Mouse (Mus musculus) ES-Bruce4 (cell line): Measurements from ENCODE around the gene Zpbp2. TPM values are rescaled to one million over a fixed set of nuclear protein-coding genes. Genes with fewer than 3 reads are reported as not detected.

Source experiments
- H3K27ac ChIP-seq: 2 replicates; pipeline ENCODE4 v1.5.1; 2012; ENCODE audit warnings: low read length, inconsistent platforms; ENCODE audit not compliant: insufficient read depth
- H3K27me3 ChIP-seq: 2 replicates; pipeline ENCODE4 v1.6.1; 2012; ENCODE audit warnings: mild to moderate bottlenecking, low read length, inconsistent platforms; ENCODE audit not compliant: control insufficient read depth, poor library complexity, insufficient read depth, severe bottlenecking
- H3K36me3 ChIP-seq: 2 replicates; pipeline ENCODE4 v1.6.1; 2012; ENCODE audit warnings: inconsistent platforms, mild to moderate bottlenecking, low read length, moderate library complexity; ENCODE audit not compliant: control insufficient read depth, poor library complexity, insufficient read depth, severe bottlenecking
- H3K4me1 ChIP-seq: one replicate; pipeline ENCODE4 v1.8.1; 2011; ENCODE audit warnings: low read length; ENCODE audit not compliant: control insufficient read depth, insufficient read depth
- H3K4me3 ChIP-seq: 2 replicates; pipeline ENCODE4 v1.5.1; 2011; ENCODE audit warnings: low read depth, mild to moderate bottlenecking, low read length
- H3K9ac ChIP-seq: 2 replicates; pipeline ENCODE4 v1.6.1; 2012; ENCODE audit warnings: low read depth, mild to moderate bottlenecking, inconsistent platforms; ENCODE audit not compliant: poor library complexity, severe bottlenecking
- H3K9me3 ChIP-seq: replicated peaks from 2 replicates; pipeline ENCODE4 v1.6.1; 2012; ENCODE audit warnings: mild to moderate bottlenecking, low read length, inconsistent platforms; ENCODE audit not compliant: control insufficient read depth, poor library complexity, insufficient read depth, severe bottlenecking
- CTCF ChIP-seq: IDR thresholded peaks from one replicate; pipeline ENCODE4 v1.8.1; 2011; ENCODE audit warnings: low read depth, low read length
- EP300 ChIP-seq: IDR thresholded peaks from 2 replicates; pipeline ENCODE4 v1.6.1; 2011; ENCODE audit warnings: low read depth, low read length; ENCODE audit not compliant: insufficient read depth
- POLR2A ChIP-seq: IDR thresholded peaks from one replicate; pipeline ENCODE4 v1.8.1; 2011; ENCODE audit warnings: low read length; ENCODE audit not compliant: insufficient read depth
- polyA plus RNA-seq: library from polyadenylated mRNA; stranded (reverse); fragments of >200 nt; gene quantifications from 2 replicates; pipeline ENCODE4 v1.2.4, GENCODE M21; 2011; ENCODE audit warnings: low read depth; ENCODE audit not compliant: missing spikeins, insufficient read depth, insufficient read length

Gene Zpbp2
- polyA plus RNA-seq, 1 experiment, result not detected

DNA sequence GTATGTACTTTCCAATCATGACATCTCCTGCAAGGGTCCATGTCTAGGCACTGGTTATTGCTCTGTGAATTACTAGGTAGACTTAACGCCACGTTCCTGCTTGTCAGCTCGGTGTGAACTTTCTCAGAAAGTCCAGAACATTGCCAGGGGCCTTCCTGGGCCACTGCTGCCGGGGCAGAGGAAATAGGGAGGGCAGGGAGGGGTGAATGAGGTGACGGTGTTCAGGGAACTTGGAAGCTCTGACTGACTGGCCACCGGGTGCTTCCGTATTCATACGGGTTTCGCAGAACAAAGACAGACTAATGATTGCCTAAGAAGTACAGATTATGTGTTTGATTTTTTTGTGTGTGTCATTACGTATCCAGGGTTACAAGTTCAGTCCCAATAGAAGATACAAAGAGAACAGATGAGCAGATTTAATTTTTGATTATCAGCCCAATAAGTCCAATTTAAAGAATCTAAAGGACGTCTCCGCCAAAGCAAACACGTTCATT lies 13.1 kb downstream of the Zpbp2 start:
- Histone ChIP-seq H3K27ac (no peak overlapping the region), H3K9me3 (no peaks in the 10 kb centered on the region), H3K36me3 (no peaks in the 10 kb centered on the region), H3K4me1 (no peaks in the 10 kb centered on the region), H3K9ac (no peak overlapping the region), H3K27me3 (no peaks in the 10 kb centered on the region), H3K4me3 (no peak overlapping the region)
- TF ChIP-seq POLR2A, result no peak
- TF ChIP-seq CTCF, result no peak
- no peak for TF ChIP-seq EP300

GRCm38 (mm10) chr11:98568326-98568725 lies 17.4 kb downstream of the Zpbp2 start:
- no peaks in the 10 kb centered on the region for H3K9me3 ChIP-seq
- TF ChIP-seq POLR2A (no peak), CTCF (peak; percentile 43)
- H3K9ac ChIP-seq, result no peak overlapping the region
- no peaks in the 10 kb centered on the region for H3K36me3 ChIP-seq
- no peaks in the 10 kb centered on the region for H3K4me1 ChIP-seq
- no peak overlapping the region for H3K27ac ChIP-seq
- H3K27me3 ChIP-seq, result no peaks in the 10 kb centered on the region
- H3K4me3 ChIP-seq, result no peak overlapping the region

GRCm38 (mm10) chr11:98569461-98569860 lies 18.6 kb downstream of the Zpbp2 start:
- no peak for TF ChIP-seq CTCF
- H3K36me3 ChIP-seq, result no peaks in the 10 kb centered on the region
- no peaks in the 10 kb centered on the region for H3K9me3 ChIP-seq
- H3K4me3 ChIP-seq, result no peak overlapping the region
- H3K4me1 ChIP-seq, result no peaks in the 10 kb centered on the region
- H3K27me3 ChIP-seq, result no peaks in the 10 kb centered on the region
- no peak overlapping the region for H3K27ac ChIP-seq
- H3K9ac ChIP-seq, result no peak overlapping the region

GRCm38 (mm10) chr11:98577776-98578175 lies 26.9 kb downstream of the Zpbp2 start:
- TF ChIP-seq POLR2A (no peak), CTCF (no peak), EP300 (no peak)
- no peaks in the 10 kb centered on the region for H3K27me3 ChIP-seq
- peaks cover 8% of the 10 kb centered on the region for H3K4me1 ChIP-seq
- H3K9ac ChIP-seq, result no peak overlapping the region
- no peaks in the 10 kb centered on the region for H3K9me3 ChIP-seq
- no peak overlapping the region for H3K4me3 ChIP-seq
- peaks cover 4% of the 10 kb centered on the region for H3K36me3 ChIP-seq
- H3K27ac ChIP-seq, result no peak overlapping the region

DNA sequence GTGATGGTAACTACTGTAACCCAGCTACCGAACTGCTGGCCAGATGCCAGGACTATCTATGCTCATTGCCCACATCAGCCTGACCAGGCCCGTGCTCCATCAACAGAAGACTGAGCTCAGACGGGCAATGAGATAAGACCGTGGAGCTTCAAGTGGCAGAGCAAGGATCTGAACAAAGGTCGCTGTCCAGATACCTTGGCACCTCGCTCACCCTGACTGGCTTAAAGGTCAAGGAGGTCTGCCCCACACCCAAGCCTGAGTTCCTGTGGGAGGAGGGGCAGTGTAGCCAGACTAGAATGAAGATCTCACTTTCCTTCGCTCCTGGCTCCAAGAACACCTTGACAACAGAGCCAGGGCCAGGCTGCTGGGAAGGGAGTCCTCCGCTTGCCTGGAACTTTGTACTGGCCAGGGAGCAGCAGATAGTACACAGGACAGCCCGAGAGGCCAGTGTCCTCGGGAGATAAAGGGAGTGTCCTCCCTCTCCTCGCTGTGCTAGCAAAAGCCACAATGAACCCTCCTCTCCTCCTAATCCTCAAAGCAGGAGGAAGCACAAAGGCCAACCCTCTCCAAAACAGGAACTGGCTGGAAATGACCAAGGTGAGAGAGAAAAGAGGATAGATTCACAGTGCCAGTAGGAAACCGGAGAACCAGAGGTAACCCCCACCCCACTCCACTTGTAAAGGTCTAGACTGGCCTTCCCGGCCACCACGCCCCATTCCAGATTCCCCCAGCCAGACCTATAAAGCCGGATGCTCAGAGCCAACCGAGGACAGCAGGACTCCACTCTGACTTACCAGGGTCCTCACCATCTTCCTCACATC lies 29.6 kb downstream of the Zpbp2 start:
- no peaks in the 10 kb centered on the region for H3K9me3 ChIP-seq
- no peak overlapping the region for H3K9ac ChIP-seq
- H3K36me3 ChIP-seq, result peaks cover 9% of the 10 kb centered on the region
- no peak overlapping the region for H3K4me3 ChIP-seq
- TF ChIP-seq EP300, result no peak
- no peak for TF ChIP-seq CTCF
- TF ChIP-seq POLR2A, result no peak
- H3K27me3 ChIP-seq, result no peaks in the 10 kb centered on the region
- H3K27ac ChIP-seq, result peak overlapping the region; percentile 59
- H3K4me1 ChIP-seq, result peaks cover 8% of the 10 kb centered on the region

GRCm38 (mm10) chr11:98581286-98582029 lies 30.6 kb downstream of the Zpbp2 start:
- no peaks in the 10 kb centered on the region for H3K9me3 ChIP-seq
- no peak overlapping the region for H3K4me3 ChIP-seq
- H3K27me3 ChIP-seq, result no peaks in the 10 kb centered on the region
- no peak for TF ChIP-seq POLR2A
- no peak for TF ChIP-seq EP300
- TF ChIP-seq CTCF, result no peak
- peaks cover 8% of the 10 kb centered on the region for H3K4me1 ChIP-seq
- H3K27ac ChIP-seq, result peak overlapping the region; percentile 59
- no peak overlapping the region; the same call in 1 of the 2 replicates for H3K9ac ChIP-seq
- H3K36me3 ChIP-seq, result peaks cover 9% of the 10 kb centered on the region
